Mouse (Mus musculus): Measurements from ENCODE around the gene Rabepk. TPM values are rescaled to one million over a fixed set of nuclear protein-coding genes. Genes with fewer than 3 reads are reported as not detected.
"Not testable (repeated sequence)": the region's sequence is repeated elsewhere in the genome, so short reads cannot be mapped to it uniquely, and the experiment has no call there.

The Rabepk gene
- polyA plus RNA-seq, 1 experiment from 2014 or later, result 29.7 TPM

GRCm38 (mm10) chr2:34810775-34811174 is 11.1 kb upstream of the Rabepk start:
- Histone ChIP-seq H3K9ac (ENCODE audit: low read depth, low read length) (no peak overlapping the region), H3K4me3 (ENCODE audit: low read depth, low read length) (no peak overlapping the region), H3K27me3 (ENCODE audit: control insufficient read depth, insufficient read depth, low read length) (no peaks in the 10 kb centered on the region), H3K4me1 (ENCODE audit: control insufficient read depth, insufficient read depth, low read length) (no peaks in the 10 kb centered on the region), H3K27ac (ENCODE audit: low read depth, low read length) (no peak overlapping the region), H3K9me3 (replicated peaks; ENCODE audit: control insufficient read depth, low read length) (no peaks in the 10 kb centered on the region), H3K36me3 (ENCODE audit: control insufficient read depth, insufficient read depth, low read length) (peaks cover 9% of the 10 kb centered on the region), H3K4me2 (no peak overlapping the region)
- WGBS (ENCODE audit: insufficient replicate concordance), result 93% methylated on average over 3 of the region's 3 CpGs
- no peak for ATAC-seq (replicated peaks; ENCODE audit: insufficient number of reproducible peaks, low FRiP score, low TSS enrichment)

DNA sequence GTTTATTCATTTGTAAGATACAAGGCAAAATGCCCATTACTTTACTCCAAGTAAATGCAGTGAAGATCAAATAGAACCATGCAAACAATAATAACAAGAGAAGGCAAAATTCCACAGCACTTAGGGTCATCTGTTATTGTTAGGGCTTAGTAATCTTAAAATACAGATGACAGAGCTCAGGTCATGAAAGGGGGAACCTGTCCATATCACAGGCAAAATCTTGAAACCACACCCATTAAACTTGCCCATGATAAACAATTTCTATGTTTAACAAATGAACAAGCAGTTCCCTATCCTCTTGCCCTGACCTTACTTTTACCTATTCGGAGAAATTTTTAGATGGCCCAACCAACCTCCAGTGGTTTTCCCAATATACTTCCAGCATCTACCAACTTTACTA is 9.9 kb upstream of the Rabepk start:
- Histone ChIP-seq H3K4me1 (ENCODE audit: control insufficient read depth, insufficient read depth, low read length) (no peaks in the 10 kb centered on the region), H3K4me2 (no peak overlapping the region), H3K9ac (ENCODE audit: low read depth, low read length) (no peak overlapping the region), H3K36me3 (ENCODE audit: control insufficient read depth, insufficient read depth, low read length) (peaks cover 5% of the 10 kb centered on the region; the same call in 1 of the 2 replicates), H3K4me3 (ENCODE audit: low read depth, low read length) (no peak overlapping the region), H3K27me3 (ENCODE audit: control insufficient read depth, insufficient read depth, low read length) (no peaks in the 10 kb centered on the region), H3K27ac (ENCODE audit: low read depth, low read length) (no peak overlapping the region), H3K9me3 (replicated peaks; ENCODE audit: control insufficient read depth, low read length) (no peaks in the 10 kb centered on the region)
- no peak for ATAC-seq (replicated peaks; ENCODE audit: insufficient number of reproducible peaks, low FRiP score, low TSS enrichment)
- 79% methylated on average over 1 of the region's 1 CpGs for WGBS (ENCODE audit: insufficient replicate concordance)

- Histone ChIP-seq H3K27ac (ENCODE audit: low read depth, low read length) (no peak overlapping the region), H3K27me3 (ENCODE audit: control insufficient read depth, insufficient read depth, low read length) (no peaks in the 10 kb centered on the region), H3K4me3 (ENCODE audit: low read depth, low read length) (no peak overlapping the region), H3K4me1 (ENCODE audit: control insufficient read depth, insufficient read depth, low read length) (peaks cover 2% of the 10 kb centered on the region; the same call in 1 of the 2 replicates), H3K4me2 (no peak overlapping the region), H3K9me3 (replicated peaks; ENCODE audit: control insufficient read depth, low read length) (no peaks in the 10 kb centered on the region), H3K36me3 (ENCODE audit: control insufficient read depth, insufficient read depth, low read length) (0 out of 2 replicates have a peak, but pooled peaks cover 2% of the 10 kb centered on the region), H3K9ac (ENCODE audit: low read depth, low read length) (no peak overlapping the region)
- ATAC-seq (replicated peaks; ENCODE audit: insufficient number of reproducible peaks, low FRiP score, low TSS enrichment), result no peak
- WGBS (ENCODE audit: insufficient replicate concordance), result 69% methylated on average over 2 of the region's 2 CpGs
Measured at GRCm38 (mm10) chr2:34808057-34808456, 8.3 kb upstream of the Rabepk start.

DNA sequence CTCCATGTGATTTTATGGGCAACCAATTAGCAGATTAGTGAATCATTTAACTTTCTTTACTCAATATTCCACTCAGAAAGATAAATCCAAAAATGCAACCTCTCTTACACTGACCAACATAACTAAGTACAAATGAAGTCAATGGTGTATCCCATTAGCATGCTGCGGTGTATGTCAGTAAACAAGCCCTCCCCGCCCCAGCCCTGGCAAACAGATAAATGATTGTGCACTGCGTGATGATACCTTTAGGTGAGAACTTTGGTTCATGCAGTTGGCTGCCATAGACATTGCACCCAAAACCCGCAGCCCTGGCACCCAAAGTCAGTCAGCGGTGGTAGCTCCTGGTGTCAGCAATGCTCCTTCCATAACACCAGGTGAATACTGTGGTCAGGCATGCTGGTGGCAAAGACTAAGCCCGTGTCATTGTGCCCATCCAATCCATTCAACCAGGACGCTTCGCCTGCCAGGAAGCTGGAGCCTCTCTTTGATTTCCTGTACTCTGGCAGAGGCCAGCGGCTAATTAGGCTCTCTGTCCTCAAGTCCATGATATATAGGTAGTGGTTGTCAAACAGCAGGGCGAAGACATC is 5.7 kb upstream of the Rabepk start:
- Histone ChIP-seq H3K27me3 (ENCODE audit: control insufficient read depth, insufficient read depth, low read length) (no peaks in the 10 kb centered on the region), H3K9me3 (replicated peaks; ENCODE audit: control insufficient read depth, low read length) (no peaks in the 10 kb centered on the region), H3K27ac (ENCODE audit: low read depth, low read length) (no peak overlapping the region), H3K36me3 (ENCODE audit: control insufficient read depth, insufficient read depth, low read length) (no peaks in the 10 kb centered on the region), H3K4me3 (ENCODE audit: low read depth, low read length) (no peak overlapping the region), H3K4me2 (no peak overlapping the region), H3K9ac (ENCODE audit: low read depth, low read length) (no peak overlapping the region), H3K4me1 (ENCODE audit: control insufficient read depth, insufficient read depth, low read length) (peaks cover 2% of the 10 kb centered on the region; the same call in 1 of the 2 replicates)
- WGBS (ENCODE audit: insufficient replicate concordance), result 90% methylated on average over 10 of the region's 10 CpGs
- no peak for ATAC-seq (replicated peaks; ENCODE audit: insufficient number of reproducible peaks, low FRiP score, low TSS enrichment)

- Histone ChIP-seq H3K27ac (ENCODE audit: low read depth, low read length) (no peak overlapping the region), H3K4me2 (no peak overlapping the region)
- WGBS (ENCODE audit: insufficient replicate concordance), result 69% methylated on average over 1 of the region's 1 CpGs
Measured at GRCm38 (mm10) chr2:34804815-34805214, 5.1 kb upstream of the Rabepk start.

GRCm38 (mm10) chr2:34804172-34804571 is 4.5 kb upstream of the Rabepk start:
- Histone ChIP-seq H3K9ac (ENCODE audit: low read depth, low read length) (no peak overlapping the region), H3K9me3 (replicated peaks; ENCODE audit: control insufficient read depth, low read length) (no peaks in the 10 kb centered on the region), H3K27me3 (ENCODE audit: control insufficient read depth, insufficient read depth, low read length) (no peaks in the 10 kb centered on the region), H3K4me3 (ENCODE audit: low read depth, low read length) (no peak overlapping the region), H3K4me1 (ENCODE audit: control insufficient read depth, insufficient read depth, low read length) (peaks cover 2% of the 10 kb centered on the region; the same call in 1 of the 2 replicates), H3K36me3 (ENCODE audit: control insufficient read depth, insufficient read depth, low read length) (no peaks in the 10 kb centered on the region), H3K4me2 (peak overlapping the region; percentile 31; the same call in 1 of the 2 replicates), H3K27ac (ENCODE audit: low read depth, low read length) (no peak overlapping the region)
- 95% methylated on average over 2 of the region's 2 CpGs for WGBS (ENCODE audit: insufficient replicate concordance)
- ATAC-seq (replicated peaks; ENCODE audit: insufficient number of reproducible peaks, low FRiP score, low TSS enrichment), result no peak

More at GRCm38 (mm10) chr2:34804815-34805214, 5.1 kb upstream of the Rabepk start:
- Histone ChIP-seq H3K4me1 (ENCODE audit: control insufficient read depth, insufficient read depth, low read length) (peaks cover 2% of the 10 kb centered on the region; the same call in 1 of the 2 replicates), H3K9me3 (replicated peaks; ENCODE audit: control insufficient read depth, low read length) (no peaks in the 10 kb centered on the region), H3K9ac (ENCODE audit: low read depth, low read length) (no peak overlapping the region), H3K4me3 (ENCODE audit: low read depth, low read length) (no peak overlapping the region), H3K36me3 (ENCODE audit: control insufficient read depth, insufficient read depth, low read length) (no peaks in the 10 kb centered on the region), H3K27me3 (ENCODE audit: control insufficient read depth, insufficient read depth, low read length) (no peaks in the 10 kb centered on the region)
- ATAC-seq (replicated peaks; ENCODE audit: insufficient number of reproducible peaks, low FRiP score, low TSS enrichment), result no peak

- whole genome bisulfite sequencing (ENCODE audit: insufficient replicate concordance), result 88% methylated on average over 3 of the region's 3 CpGs
- Histone ChIP-seq H3K36me3 (ENCODE audit: control insufficient read depth, insufficient read depth, low read length) (no peaks in the 10 kb centered on the region), H3K9me3 (replicated peaks; ENCODE audit: control insufficient read depth, low read length) (no peaks in the 10 kb centered on the region), H3K27me3 (ENCODE audit: control insufficient read depth, insufficient read depth, low read length) (no peaks in the 10 kb centered on the region), H3K4me3 (ENCODE audit: low read depth, low read length) (0 out of 2 replicates have a peak overlapping the region, but pooled peaks have one; percentile 5), H3K4me1 (ENCODE audit: control insufficient read depth, insufficient read depth, low read length) (peaks cover 6% of the 10 kb centered on the region; the same call in 1 of the 2 replicates), H3K4me2 (peak overlapping the region; percentile 51), H3K27ac (ENCODE audit: low read depth, low read length) (no peak overlapping the region), H3K9ac (ENCODE audit: low read depth, low read length) (no peak overlapping the region)
- ATAC-seq (replicated peaks; ENCODE audit: insufficient number of reproducible peaks, low FRiP score, low TSS enrichment), result no peak
Measured at GRCm38 (mm10) chr2:34803746-34804145, 4.0 kb upstream of the Rabepk start.

- not testable (repeated sequence) for H3K4me1 ChIP-seq (ENCODE audit: control insufficient read depth, insufficient read depth, low read length); H3K9me3 ChIP-seq (replicated peaks; ENCODE audit: control insufficient read depth, low read length); H3K36me3 ChIP-seq (ENCODE audit: control insufficient read depth, insufficient read depth, low read length); H3K27me3 ChIP-seq (ENCODE audit: control insufficient read depth, insufficient read depth, low read length)
- H3K27ac ChIP-seq (ENCODE audit: low read depth, low read length), result peak overlapping the region; percentile 90
- peak overlapping the region; percentile 81 for H3K4me2 ChIP-seq
- H3K4me3 ChIP-seq (ENCODE audit: low read depth, low read length), result peak overlapping the region; percentile 69
- H3K9ac ChIP-seq (ENCODE audit: low read depth, low read length), result peak overlapping the region; percentile 81
- WGBS (ENCODE audit: insufficient replicate concordance), result under 1% methylated on average over 25 of the region's 32 CpGs
- peak; percentile 29; the same call in 1 of the 2 replicates for ATAC-seq (replicated peaks; ENCODE audit: insufficient number of reproducible peaks, low FRiP score, low TSS enrichment)
Measured at GRCm38 (mm10) chr2:34802565-34803245, 3.0 kb upstream of the Rabepk start.
